Mouse (Mus musculus) CH12.LX (cell line): Measurements from ENCODE around the gene Snx3. TPM values are rescaled to one million over a fixed set of nuclear protein-coding genes. Genes with fewer than 3 reads are reported as not detected.

ENCODE experiments used
- DNase-seq: peaks from one replicate; pipeline ENCODE4 v3.0.0-alpha.2; 2013; ENCODE audit errors: extremely low read depth
- H3K27ac ChIP-seq: 2 replicates; pipeline ENCODE4 v1.5.1; 2012; ENCODE audit warnings: low read depth, mild to moderate bottlenecking, control low read depth, moderate library complexity; ENCODE audit not compliant: insufficient read depth
- H3K27me3 ChIP-seq: replicated peaks from 2 replicates; pipeline ENCODE3; 2012; ENCODE audit warnings: inconsistent platforms
- H3K36me3 ChIP-seq, 2 experiments: replicated peaks in 1 of 2; 2 replicates each; pipeline versions ENCODE3 to v1.6.1; 2012; ENCODE audit warnings: inconsistent platforms in 1 of 2, low read length in 1 of 2, mild to moderate bottlenecking in 1 of 2, mixed read lengths in 1 of 2, moderate library complexity in 1 of 2; ENCODE audit not compliant: control insufficient read depth in 1 of 2, insufficient read depth in 1 of 2
- H3K4me1 ChIP-seq, 2 experiments: 2 replicates each; pipeline ENCODE4 v1.6.1; 2012; ENCODE audit warnings: inconsistent platforms in 1 of 2, moderate library complexity in 1 of 2; ENCODE audit not compliant: insufficient read depth in 2 of 2, control insufficient read depth in 1 of 2
- H3K4me2 ChIP-seq: 2 replicates; pipeline ENCODE4 v1.6.1; 2012; ENCODE audit warnings: low read depth, mild to moderate bottlenecking, control low read depth; ENCODE audit not compliant: poor library complexity, insufficient read depth, severe bottlenecking
- H3K4me3 ChIP-seq, 3 experiments: fragments of 150-350 bp in 1 of 3; sonication (generic) in 1 of 3; replicated peaks in 1 of 3; 2 replicates each; pipeline versions ENCODE3 to v1.5.1; 2011 to 2012; ENCODE audit warnings: low read depth in 2 of 3, low read length in 2 of 3, mild to moderate bottlenecking in 2 of 3, moderate library complexity in 2 of 3, control low read depth in 1 of 3, improper control_type of control experiment in 1 of 3, inconsistent platforms in 1 of 3, mixed read lengths in 1 of 3; ENCODE audit not compliant: poor library complexity in 1 of 3
- H3K79me2 ChIP-seq: replicated peaks from 2 replicates; pipeline ENCODE4 v1.6.1; 2012; ENCODE audit warnings: mild to moderate bottlenecking, moderate library complexity; ENCODE audit not compliant: control insufficient read depth, poor library complexity, insufficient read depth, severe bottlenecking; ENCODE audit errors: extremely low read depth
- H3K9ac ChIP-seq: 2 replicates; pipeline ENCODE4 v1.6.1; 2012; ENCODE audit warnings: low read depth, mild to moderate bottlenecking, control low read depth, moderate library complexity; ENCODE audit not compliant: insufficient read depth
- H3K9me3 ChIP-seq: replicated peaks from 2 replicates; pipeline ENCODE3; 2012; ENCODE audit warnings: low read length, inconsistent platforms, mixed read lengths
- ELF1 ChIP-seq: IDR thresholded peaks from 2 replicates; pipeline ENCODE4 v1.6.1; 2014; ENCODE audit warnings: low read depth, mild to moderate bottlenecking, inconsistent platforms, low read length, improper control_type of control experiment
- EP300 ChIP-seq: IDR thresholded peaks from 2 replicates; pipeline ENCODE4 v1.6.1; 2011; ENCODE audit warnings: low read length, improper control_type of control experiment
- GABPA ChIP-seq: IDR thresholded peaks from 2 replicates; pipeline ENCODE4 v1.6.1; 2012; ENCODE audit warnings: low read depth, low read length, improper control_type of control experiment, inconsistent platforms; ENCODE audit not compliant: insufficient replicate concordance
- JUN ChIP-seq: IDR thresholded peaks from 2 replicates; pipeline ENCODE4 v1.6.1; 2011; ENCODE audit warnings: low read depth, mild to moderate bottlenecking, low read length, improper control_type of control experiment, moderate library complexity; ENCODE audit not compliant: insufficient read depth
- JUND ChIP-seq: conservative IDR thresholded peaks from 2 replicates; pipeline ENCODE4 v1.6.1; 2011; ENCODE audit warnings: low read depth, low read length, improper control_type of control experiment
- MAFK ChIP-seq: IDR thresholded peaks from 2 replicates; pipeline ENCODE4 v1.6.1; 2011; ENCODE audit warnings: low read length, improper control_type of control experiment; ENCODE audit not compliant: insufficient replicate concordance
- MXI1 ChIP-seq: IDR thresholded peaks from 2 replicates; pipeline ENCODE4 v1.6.1; 2011; ENCODE audit warnings: mild to moderate bottlenecking, low read depth, low read length, improper control_type of control experiment
- NELFE ChIP-seq: IDR thresholded peaks from 2 replicates; pipeline ENCODE4 v1.6.1; 2011; ENCODE audit warnings: low read depth, low read length, improper control_type of control experiment
- POLR2A ChIP-seq: IDR thresholded peaks from 2 replicates; pipeline ENCODE4 v1.6.1; 2011; ENCODE audit warnings: low read depth, mild to moderate bottlenecking, improper control_type of control experiment, low read length
- POLR2AphosphoS2 ChIP-seq: IDR thresholded peaks from 2 replicates; pipeline ENCODE4 v1.6.1; 2011; ENCODE audit warnings: low read depth, low read length, improper control_type of control experiment
- SIN3A ChIP-seq: IDR thresholded peaks from 2 replicates; pipeline ENCODE4 v1.6.1; 2012; ENCODE audit warnings: low read length, improper control_type of control experiment, inconsistent platforms
- ZC3H11A ChIP-seq: IDR thresholded peaks from 2 replicates; pipeline ENCODE4 v1.6.1; 2012; ENCODE audit warnings: low read depth, mild to moderate bottlenecking, inconsistent platforms, low read length, improper control_type of control experiment
- ZKSCAN1 ChIP-seq: IDR thresholded peaks from 2 replicates; pipeline ENCODE4 v1.6.1; 2012; ENCODE audit warnings: low read depth, inconsistent platforms, low read length, improper control_type of control experiment, borderline replicate concordance
- dilution Hi-C: fragments of 300-500 bp; cut with MboI; formaldehyde crosslinking; loops from 2 replicates; pipeline ENCODE4 v1.14.3; 2020; ENCODE audit warnings: low sequenced_read_pairs; ENCODE audit not compliant: extremely low pct_unique_long_range_greater_than_20kb, extremely low pct_ligation_motif_present
- in situ Hi-C: fragments of 300-500 bp; cut with MboI; formaldehyde crosslinking; loops from 3 replicates; pipeline ENCODE4 v1.14.3; 2019; ENCODE audit warnings: low sequenced_read_pairs, low pct_ligation_motif_present, low pct_unique_long_range_greater_than_20kb, mixed read lengths
- polyA plus RNA-seq: library from polyadenylated mRNA; unstranded; fragments of >175 nt; gene quantifications from 2 replicates; pipeline ENCODE4 v1.2.1, GENCODE M21; 2012; ENCODE audit warnings: low read depth; ENCODE audit not compliant: insufficient read length
- total RNA-seq, 2 experiments: library from RNA; depleted of rRNA; stranded (reverse); fragments of 300-350 nt in 1 of 2; fragments of >200 nt in 1 of 2; gene quantifications; 2 replicates each; pipeline ENCODE4 v1.2.3; 2012 to 2014

Snx3 gene
- total and polyA plus RNA-seq, 3 experiments = 65.5 to 187 (median 115) TPM

GRCm38 (mm10) chr10:42581694-42582565, 80.1 kb downstream of the Snx3 start:
- no peak overlapping the region for H3K4me3 ChIP-seq
- no peak overlapping the region for H3K27ac ChIP-seq
- in situ Hi-C loops = no loop called here
- no peaks in the 10 kb centered on the region for H3K79me2 ChIP-seq
- no peak for TF ChIP-seq MXI1
- no peak for TF ChIP-seq ELF1
- no peak for TF ChIP-seq SIN3A
- no peak for TF ChIP-seq NELFE
- no peak overlapping the region for H3K9ac ChIP-seq
- no peaks in the 10 kb centered on the region for H3K4me1 ChIP-seq
- dilution Hi-C loops = no loop called here
- H3K36me3 ChIP-seq = no peaks in the 10 kb centered on the region
- H3K9me3 ChIP-seq = peaks cover 24% of the 10 kb centered on the region
- no peaks in the 10 kb centered on the region for H3K27me3 ChIP-seq
- DNase-seq = no peak
- no peak overlapping the region for H3K4me2 ChIP-seq

DNA sequence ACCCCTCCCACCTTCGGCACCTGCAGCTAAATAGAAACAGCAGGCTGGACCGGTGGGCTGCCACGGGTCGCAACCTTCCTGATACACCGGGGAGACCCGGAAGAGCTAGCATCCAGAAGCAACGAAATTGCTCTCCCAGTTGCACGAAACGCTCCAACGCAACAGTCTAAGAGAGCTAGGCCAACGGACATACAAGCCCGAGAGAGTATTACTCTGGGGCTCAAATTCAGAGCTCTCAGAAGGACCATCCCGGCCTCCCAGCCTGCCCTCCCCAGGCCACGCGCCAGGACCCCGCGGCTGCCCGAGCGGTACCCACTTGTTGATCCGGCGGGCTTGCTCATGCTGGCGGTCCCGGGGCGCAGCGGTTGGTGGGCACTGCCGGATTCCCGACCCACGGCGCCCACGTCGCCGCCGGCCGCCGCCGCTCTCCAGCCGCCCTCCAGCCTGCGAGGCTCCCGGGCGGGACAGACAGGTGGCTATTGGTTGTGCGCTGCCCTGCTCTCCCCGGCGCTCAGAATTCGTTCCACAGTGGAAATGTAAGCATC, 80.8 kb downstream of the Snx3 start:
- no peaks in the 10 kb centered on the region for H3K79me2 ChIP-seq
- H3K4me3 ChIP-seq = no peak overlapping the region
- peaks cover 24% of the 10 kb centered on the region for H3K9me3 ChIP-seq
- in situ Hi-C loops (no loop called here), dilution Hi-C loops (no loop called here)
- DNase-seq = no peak
- no peaks in the 10 kb centered on the region for H3K4me1 ChIP-seq
- TF ChIP-seq EP300 (no peak), POLR2AphosphoS2 (no peak), POLR2A (no peak), MAFK (no peak), JUND (no peak), ZKSCAN1 (no peak), ZC3H11A (no peak), ELF1 (no peak), GABPA (no peak), JUN (no peak)
- TF ChIP-seq, all 38 proteins: peak for 0
- Histone ChIP-seq H3K27me3 (no peaks in the 10 kb centered on the region), H3K36me3 (no peaks in the 10 kb centered on the region), H3K27ac (no peak overlapping the region), H3K4me2 (no peak overlapping the region), H3K9ac (no peak overlapping the region)
